Mouse (Mus musculus): ENCODE results near the gene Tmem273.

The Tmem273 gene

GRCm38 (mm10) chr14:32812429-32812828, 26.7 kb downstream of the Tmem273 start:
- DNase-seq (ENCODE audit: low read depth, low spot score): no peak

- DNase-seq (ENCODE audit: low read depth, low spot score): no peak
Measured at GRCm38 (mm10) chr14:32814961-32815360, 29.2 kb downstream of the Tmem273 start.

DNA sequence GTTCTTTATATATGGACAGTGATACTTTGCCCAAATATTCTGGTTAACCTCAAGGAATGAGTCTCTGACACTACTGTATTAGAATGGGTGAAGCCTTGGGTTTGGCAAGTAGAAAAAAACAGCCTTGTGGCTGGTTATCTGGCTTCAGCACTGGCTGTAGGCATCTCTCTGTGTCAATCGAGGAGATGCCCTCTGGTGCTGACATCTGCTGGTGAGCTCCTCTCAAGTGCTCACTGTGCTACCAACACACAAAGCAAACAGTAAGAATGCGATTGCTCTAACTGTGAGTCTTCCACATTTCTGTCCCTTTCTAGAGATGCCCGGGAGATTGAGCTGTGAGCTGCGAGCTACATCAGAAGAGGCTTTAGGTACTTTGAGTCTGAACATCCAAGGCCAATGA, 30.8 kb downstream of the Tmem273 start:
- no peak for DNase-seq (ENCODE audit: low read depth, low spot score)

DNA sequence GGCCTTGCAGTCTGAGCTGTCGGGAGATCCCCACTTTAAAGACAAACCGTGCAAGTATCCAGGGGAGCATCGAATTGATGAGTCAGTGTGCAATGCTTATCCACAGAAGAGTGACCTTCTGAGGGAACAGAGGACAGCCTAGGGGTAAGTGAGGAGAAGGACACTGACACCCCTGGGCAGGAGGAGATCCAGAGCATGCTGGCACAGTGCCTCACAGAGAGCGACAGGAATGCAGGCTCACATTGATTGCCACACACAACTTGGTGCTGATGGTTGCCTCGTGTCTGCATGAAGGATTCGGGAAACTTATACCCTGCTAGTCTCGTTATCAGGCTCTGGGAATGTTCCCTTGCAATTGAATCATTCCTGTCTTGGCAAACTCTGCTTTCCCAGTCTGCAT, 31.5 kb downstream of the Tmem273 start:
- DNase-seq (ENCODE audit: low read depth, low spot score): no peak

GRCm38 (mm10) chr14:32819297-32819696, 33.5 kb downstream of the Tmem273 start:
- DNase-seq (ENCODE audit: low read depth, low spot score): no peak

GRCm38 (mm10) chr14:32822812-32823211, 37.0 kb downstream of the Tmem273 start:
- DNase-seq (ENCODE audit: low read depth, low spot score): no peak

DNA sequence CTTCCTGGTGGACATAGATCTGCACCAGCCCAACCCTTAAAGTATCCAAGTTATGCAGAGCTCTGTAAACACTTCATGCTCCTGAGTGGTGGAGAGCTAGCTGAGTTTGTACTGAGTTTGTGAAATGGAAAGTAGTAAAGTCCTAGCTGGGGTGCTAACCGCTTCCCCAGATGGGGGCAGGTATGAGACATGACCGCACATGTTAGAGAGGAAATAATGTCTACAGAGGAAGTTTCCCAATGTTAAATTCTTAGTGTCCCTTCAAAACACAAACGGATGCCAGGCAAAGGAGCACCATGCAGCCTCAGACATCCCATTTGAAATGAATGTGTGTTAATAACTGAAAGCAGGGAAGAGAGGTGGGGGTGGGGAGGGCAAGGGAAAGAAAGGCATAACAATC, 38.1 kb downstream of the Tmem273 start:
- no peak for DNase-seq (ENCODE audit: low read depth, low spot score)

GRCm38 (mm10) chr14:32824267-32825150, 38.7 kb downstream of the Tmem273 start:
- DNase-seq (ENCODE audit: low read depth, low spot score): no peak

- peak; percentile 82 for DNase-seq (ENCODE audit: low read depth, low spot score)
Measured at GRCm38 (mm10) chr14:32825426-32826032, 39.8 kb downstream of the Tmem273 start.

- DNase-seq (ENCODE audit: low read depth, low spot score): no peak
Measured at GRCm38 (mm10) chr14:32827165-32827564, 41.4 kb downstream of the Tmem273 start.

DNA sequence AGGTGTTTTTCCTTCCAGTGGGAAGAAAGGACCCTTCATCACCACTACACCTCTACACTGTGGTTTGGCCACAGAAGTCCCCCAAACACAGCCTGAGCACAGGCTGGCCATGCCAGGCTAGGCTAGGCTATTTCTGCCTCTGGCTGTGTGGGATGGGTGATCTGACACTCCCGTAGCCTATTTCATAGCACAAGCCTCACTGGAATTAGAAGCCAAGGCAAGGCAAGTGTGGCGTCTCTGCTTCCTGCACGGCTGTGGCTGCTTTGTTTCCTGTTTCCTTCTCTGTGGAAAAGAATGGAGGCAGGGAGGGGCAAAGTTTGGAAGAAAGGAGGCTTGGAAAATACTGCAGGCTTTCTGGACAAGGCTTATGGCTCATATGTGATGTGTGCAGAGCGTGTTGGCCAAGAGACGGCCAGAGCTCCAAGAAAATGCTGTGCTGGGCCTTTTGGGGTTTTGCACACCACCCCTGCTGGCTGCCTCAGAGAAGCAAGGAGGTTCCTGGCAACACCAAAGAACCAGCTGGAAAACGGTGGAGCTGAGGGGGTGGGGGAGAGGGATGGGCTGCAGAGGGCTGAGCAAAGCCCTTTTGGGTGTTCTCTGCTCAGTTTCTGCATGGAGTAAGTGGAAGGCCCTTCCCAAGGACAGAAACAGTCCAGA, 42.4 kb downstream of the Tmem273 start:
- DNase-seq (ENCODE audit: low read depth, low spot score): no peak

DNA sequence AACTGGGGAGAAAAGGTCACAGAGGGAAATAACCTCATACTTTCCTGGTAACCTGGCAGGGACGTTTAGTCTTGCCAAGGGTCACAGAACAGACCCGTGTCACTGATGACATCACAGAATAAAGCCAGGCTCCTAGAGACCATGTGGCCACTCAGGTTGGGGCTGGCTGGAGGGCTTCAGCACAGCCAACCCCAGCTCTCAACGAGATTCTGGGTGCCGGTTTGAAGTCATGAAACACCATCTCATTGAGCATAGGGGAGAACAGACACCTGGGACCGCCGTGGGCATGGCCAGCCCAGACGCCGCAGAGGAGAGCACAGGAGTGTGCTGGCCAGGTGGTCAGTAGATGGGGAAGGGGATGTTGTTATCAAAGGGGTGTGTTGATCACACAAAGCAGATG, 48.1 kb downstream of the Tmem273 start, which contains the start of gene Fam170b:
Gene Fam170b, plus strand, starts transcription at position 116 of the 400 bp plus-strand sequence.
- DNase-seq (ENCODE audit: low read depth, low spot score): no peak

DNA sequence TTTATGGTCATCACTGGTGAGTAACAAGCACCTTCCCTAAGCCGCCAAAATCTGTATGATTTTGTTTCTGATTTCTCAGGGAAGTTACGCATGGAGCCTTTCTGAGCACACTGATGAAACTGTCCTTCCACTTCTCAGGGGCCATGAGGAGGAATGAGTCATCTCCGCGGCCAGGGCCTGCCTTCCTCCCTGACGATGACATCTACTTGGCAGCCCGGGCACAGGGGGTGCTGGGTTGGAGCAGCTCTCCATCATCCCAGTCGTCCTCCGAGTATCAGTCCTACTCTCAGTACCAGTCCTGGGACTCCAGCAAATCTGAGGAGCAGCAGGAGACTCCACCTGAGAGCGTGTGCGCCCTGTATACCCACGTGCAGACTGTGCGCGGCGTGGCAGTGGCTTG, 49.4 kb downstream of the Tmem273 start:
- DNase-seq (ENCODE audit: low read depth, low spot score): no peak

- DNase-seq (ENCODE audit: low read depth, low spot score): no peak
Measured at GRCm38 (mm10) chr14:32835596-32835995, 49.8 kb downstream of the Tmem273 start.

DNA sequence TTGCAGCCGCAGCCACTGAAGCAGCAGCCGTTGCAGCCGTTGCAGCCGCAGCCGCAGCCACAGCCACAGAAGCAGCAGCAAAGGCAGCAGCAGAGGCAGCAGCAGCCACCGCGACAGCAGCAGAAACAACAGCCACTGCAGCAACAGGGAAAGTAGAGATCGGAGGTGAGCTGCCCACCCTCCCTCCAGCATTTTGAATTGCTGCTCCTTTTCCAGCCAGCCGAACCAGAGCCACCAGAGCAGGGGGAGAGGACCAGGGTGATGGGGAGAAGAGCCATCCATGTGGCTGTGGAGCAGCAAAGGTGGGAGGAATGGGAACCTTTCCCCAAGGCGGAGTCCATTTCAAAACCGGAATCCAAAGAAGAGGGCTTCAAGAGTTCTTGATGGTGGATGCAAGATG, 50.4 kb downstream of the Tmem273 start:
- DNase-seq (ENCODE audit: low read depth, low spot score): no peak

- DNase-seq (ENCODE audit: low read depth, low spot score): no peak
Measured at GRCm38 (mm10) chr14:32842052-32842451, 56.3 kb downstream of the Tmem273 start.

GRCm38 (mm10) chr14:32854059-32854458, 68.3 kb downstream of the Tmem273 start:
- no peak for DNase-seq (ENCODE audit: low read depth, low spot score)

DNA sequence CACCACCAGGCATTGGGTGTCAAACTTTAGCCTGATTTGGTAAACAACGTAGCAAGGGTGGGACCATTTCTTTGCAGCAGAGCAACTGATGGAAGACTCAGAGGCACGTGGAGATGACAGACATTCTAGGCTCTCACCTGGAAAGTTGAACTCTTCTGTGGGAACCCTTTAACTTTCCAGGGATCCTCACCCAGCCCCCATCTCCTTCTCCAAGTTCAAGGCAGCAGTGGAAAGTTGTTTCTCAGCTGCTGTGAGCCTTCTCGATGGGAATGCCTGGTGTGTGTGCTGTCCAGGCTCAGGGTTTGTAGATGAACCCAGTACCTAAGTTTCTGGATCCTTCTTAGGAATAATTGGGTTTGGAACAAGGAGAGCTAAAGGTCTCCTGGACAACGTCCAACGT, 70.5 kb downstream of the Tmem273 start:
- DNase-seq (ENCODE audit: low read depth, low spot score): no peak

GRCm38 (mm10) chr14:32856681-32857328, 71.0 kb downstream of the Tmem273 start, which contains the start of gene Vstm4:
TSS of gene Vstm4 (plus strand) at chr14:32856756.
- peak; percentile 19 for DNase-seq (ENCODE audit: low read depth, low spot score)

DNA sequence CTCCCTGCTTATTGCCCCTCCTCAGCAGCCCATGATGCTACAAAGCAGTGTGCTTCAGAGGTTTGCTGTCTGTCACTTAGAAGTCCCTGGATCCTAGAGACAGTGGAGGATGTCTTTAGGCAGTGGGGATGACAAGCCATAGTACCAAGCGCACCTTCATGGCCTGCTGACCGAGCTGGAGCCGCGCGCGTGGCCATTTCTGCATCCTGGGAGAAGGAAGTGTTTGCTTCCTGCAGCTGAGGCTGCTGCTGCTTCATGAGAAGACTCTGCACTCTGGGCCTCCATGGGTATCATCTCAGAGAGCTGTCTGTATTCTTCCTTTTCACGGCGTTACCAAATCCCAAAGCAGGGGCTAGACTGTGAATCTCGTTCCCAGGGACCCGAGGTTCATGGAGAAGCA, 72.6 kb downstream of the Tmem273 start:
- DNase-seq (ENCODE audit: low read depth, low spot score): no peak

DNA sequence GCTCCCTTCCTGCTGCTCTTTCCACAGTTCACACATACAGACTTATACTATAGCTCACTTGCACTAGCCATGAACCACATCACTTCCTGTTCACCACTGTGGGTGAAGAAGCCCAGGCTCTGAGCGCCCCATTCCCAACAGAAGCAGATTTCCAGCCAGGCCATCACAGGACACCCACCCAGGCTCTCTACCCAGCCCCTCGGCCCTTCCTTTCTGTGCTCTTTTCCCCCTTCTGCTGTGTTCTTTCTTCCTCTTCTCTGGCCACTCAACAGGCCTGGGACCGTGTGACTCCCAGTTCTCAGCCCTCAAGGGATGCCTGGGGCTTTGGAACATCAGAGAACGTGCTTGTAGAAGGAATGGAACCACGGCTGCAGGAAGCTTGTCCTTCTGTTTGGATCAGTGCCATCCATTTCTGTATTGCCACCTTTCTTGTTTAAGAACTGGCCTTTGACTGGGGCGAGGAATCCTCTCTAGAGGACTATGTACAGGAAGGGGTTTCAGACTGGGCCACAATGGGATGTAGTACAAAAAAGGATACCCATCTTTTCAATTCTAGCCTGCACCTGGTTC, 73.3 kb downstream of the Tmem273 start:
- DNase-seq (ENCODE audit: low read depth, low spot score): no peak
